Mouse (Mus musculus): ENCODE data around the gene Bdkrb2.

DNA sequence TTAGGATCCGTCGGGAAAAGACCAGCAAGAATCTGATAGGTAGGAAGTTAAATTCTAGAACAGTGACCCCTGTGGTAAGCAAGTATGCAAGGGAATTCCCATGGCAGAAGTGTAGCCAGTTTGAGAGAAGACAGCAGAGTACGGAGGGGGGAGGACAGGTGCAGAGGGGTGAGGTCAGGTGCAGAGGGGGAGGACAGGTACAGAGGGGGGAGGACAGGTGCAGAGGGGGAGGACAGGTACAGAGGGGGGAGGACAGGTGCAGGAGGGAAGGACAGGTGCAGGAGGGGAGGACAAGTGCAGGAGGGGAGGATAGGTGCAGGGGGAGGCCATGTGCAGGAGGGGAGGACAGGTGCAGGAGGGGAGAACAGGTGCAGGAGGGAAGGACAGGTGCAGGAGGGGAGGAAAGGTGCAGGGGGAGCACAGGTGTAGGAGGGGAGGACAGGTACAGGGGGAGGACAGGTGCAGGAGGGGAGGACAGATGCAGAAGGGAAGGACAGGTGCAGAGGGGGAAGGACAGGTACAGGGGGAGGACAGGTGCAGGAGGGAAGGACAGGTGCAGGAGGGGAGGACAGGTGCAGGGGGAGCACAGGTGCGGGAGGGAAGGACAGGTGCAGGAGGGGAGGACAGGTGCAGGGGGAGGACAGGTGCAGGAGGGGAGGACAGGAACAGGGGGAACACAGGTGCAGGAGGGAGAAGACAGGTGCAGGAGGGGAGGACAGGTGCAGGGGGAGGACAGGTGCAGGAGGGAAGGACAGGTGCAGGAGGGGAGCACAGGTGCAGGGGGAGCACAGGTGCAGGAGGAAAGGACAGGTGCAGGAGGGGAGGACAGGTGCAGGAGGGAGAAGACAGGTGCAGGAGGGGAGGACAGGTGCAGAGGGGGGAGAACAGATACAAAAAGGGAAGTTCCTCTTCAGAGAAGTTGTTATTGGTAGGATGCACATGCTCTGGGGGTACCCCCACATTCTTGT is 12.9 kb upstream of the Bdkrb2 start:
- TF ChIP-seq POLR2A (IDR thresholded peaks at IDR 0.05; ENCODE audit: insufficient read depth, low read depth, low read length), result no peak
- TF ChIP-seq CTCF (IDR thresholded peaks at IDR 0.05), result no peak

Data from heart, adult 2 months (tissue).